Mouse (Mus musculus) cerebellum, adult 2 months (tissue): Measurements from ENCODE around the gene Cdk5.

Experiments
- CTCF ChIP-seq: fragments of 200-500 bp; IDR thresholded peaks from 2 replicates; pipeline ENCODE4 v1.5.1; 2011; ENCODE audit warnings: low read depth, mild to moderate bottlenecking, control low read depth, low read length, moderate library complexity, borderline replicate concordance; ENCODE audit not compliant: insufficient read depth
- POLR2A ChIP-seq: fragments of 200-500 bp; IDR thresholded peaks from 2 replicates; pipeline ENCODE4 v1.6.1; 2011; ENCODE audit warnings: low read length, control low read depth, borderline replicate concordance; ENCODE audit not compliant: insufficient read depth

DNA sequence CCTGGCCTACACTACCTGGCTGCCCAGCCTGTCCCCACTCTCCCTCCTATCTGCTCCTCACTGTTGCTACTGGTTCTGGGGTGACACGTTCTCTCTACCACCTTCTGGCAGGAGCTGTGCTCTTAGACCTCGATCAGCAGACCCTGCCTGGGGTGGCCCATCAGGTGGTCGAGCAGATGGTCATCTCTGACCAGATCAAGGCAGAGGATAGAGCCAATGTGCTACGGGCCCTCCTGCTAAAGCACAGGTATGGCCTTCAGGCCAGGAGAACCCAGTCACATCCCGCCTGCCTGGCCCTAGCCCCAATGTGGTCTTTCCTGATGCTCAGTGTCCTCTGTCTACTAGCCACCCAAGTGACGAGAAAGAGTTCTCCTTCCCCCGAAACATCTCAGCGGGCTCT, 10.7 kb upstream of the Cdk5 start:
- TF ChIP-seq POLR2A (no peak), CTCF (no peak)
